Mouse (Mus musculus) c-Kit-negative CD71-positive TER-119-positive erythroid progenitor cells, embryonic 14.5 days (primary cell): ENCODE results near the gene Olfr1428.
"Not testable (repeated sequence)": the region's sequence is repeated elsewhere in the genome, so short reads cannot be mapped to it uniquely, and the experiment has no call there.

Source experiments
- DNase-seq: peaks from one replicate; pipeline ENCODE4 v3.0.0-alpha.2; 2013; ENCODE audit warnings: low read depth, low spot score

Gene Olfr1428

GRCm38 (mm10) chr19:12115797-12116196 is at the start of gene Olfr1428:
Gene Olfr1428 (minus strand): TSS chr19:12115897.
- no peak for DNase-seq

DNA sequence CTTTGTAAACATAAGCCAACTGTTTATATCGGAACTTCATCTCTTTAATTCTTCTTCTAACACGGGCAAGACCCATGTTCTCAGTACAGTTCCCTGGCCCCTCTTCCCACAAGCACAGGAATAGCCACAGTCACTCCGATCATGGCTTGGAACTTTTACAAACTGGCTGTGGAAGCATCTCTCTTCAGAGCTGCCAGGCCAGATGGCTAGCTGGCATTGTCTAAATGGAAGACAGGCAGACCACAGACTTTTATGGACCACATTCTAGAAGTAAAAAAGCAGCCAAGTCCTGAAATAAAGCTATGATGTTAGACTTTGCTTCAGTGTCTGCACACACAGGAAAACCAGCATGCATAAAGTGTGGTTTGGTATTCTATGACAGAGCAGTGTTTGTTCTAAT is 29.8 kb upstream of the Olfr1428 start:
- DNase-seq: no peak

GRCm38 (mm10) chr19:12143356-12143755 is 27.7 kb upstream of the Olfr1428 start:
- DNase-seq: no peak

- no peak for DNase-seq
Observed at GRCm38 (mm10) chr19:12134289-12134688, 18.6 kb upstream of the Olfr1428 start.

DNA sequence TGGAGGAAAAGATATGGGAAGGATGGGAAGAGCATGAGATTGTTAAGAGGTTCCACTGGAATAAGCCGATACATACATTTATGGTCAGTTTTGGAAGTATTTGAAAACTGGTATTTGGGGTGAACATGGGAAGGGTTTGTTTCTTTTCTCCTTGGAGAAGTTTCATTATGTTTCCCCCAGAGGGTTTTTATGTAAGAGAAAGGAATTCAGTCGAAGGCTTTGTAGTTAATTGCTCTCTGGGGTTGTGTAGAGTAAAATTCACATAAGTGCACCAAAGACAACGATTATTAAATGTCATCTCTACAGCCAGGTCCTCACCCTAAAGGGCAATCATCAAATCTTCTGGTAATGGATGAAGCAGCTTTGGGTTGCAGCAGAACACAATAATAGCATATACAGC is 7.4 kb upstream of the Olfr1428 start, which contains the start of gene Olfr76:
Gene Olfr76, minus strand, starts transcription at position 101 of the 400 bp plus-strand sequence.
- DNase-seq: no peak

DNA sequence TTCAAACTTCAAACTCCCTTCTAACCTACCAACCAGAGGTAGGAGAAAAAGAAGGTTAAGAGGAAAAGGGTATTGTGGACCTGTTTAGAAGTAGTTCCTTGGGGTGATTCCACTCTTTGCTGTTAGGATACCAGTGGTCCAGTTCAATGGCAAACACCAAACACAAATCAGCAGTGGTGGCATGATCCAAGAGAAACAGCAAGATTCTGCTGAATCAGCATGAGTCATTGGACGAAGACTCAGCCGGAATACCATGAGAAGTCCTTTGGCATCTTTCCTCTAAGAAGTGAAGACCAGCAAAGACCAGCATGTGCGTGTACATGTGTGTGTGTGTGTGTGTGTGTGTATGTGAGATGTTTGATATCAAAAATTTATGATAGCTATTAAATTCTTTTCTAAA is 767 bp upstream of the Olfr1428 start:
- DNase-seq: no peak

- no peak for DNase-seq
Observed at GRCm38 (mm10) chr19:12113807-12114206, 1.9 kb downstream of the Olfr1428 start.

DNA sequence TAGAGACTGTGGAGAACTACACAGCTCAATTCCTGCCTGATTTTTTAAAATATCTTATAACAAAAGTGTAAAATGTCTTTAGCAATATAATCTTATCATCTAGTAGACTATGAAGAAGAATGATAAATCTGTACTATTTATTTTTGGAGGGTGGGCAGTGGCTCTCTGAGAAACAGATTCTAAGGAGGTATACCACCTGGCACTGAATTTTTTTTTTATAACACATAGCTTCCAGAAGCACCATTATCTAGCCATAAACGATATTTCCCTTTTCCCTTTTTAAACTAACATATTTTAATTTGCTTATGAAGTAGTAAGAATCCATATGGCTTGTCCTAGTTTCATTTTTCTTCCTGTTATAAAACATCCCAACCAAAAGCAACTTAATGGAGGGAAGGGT is 11.2 kb downstream of the Olfr1428 start:
- DNase-seq: no peak

GRCm38 (mm10) chr19:12103234-12103633 is 12.5 kb downstream of the Olfr1428 start, which contains the start of gene Olfr1427:
Gene Olfr1427 (minus strand): TSS chr19:12103334.
- DNase-seq: no peak

DNA sequence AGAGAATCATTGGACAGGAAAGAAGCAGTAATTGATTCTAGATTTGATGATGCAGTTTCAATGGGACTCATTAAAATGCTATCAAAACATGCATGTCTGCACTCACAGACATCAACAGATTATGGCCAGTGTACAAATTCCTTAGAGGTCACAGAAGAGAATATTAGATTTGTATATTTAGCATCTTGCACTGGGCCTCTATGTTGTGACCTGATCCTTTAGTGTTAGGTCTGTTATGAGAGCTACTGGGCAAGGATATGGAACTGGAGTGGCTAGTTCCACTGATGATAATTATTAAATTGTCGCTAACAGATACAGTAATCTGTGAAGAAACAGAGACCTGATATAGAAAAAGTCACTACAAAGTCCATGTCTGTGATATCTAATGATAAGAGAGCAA is 23.8 kb downstream of the Olfr1428 start, which contains the start of gene Olfr1426:
Gene Olfr1426, minus strand, starts transcription at position 101 of the 400 bp plus-strand sequence.
- DNase-seq: no peak

GRCm38 (mm10) chr19:12077631-12078030 is 38.1 kb downstream of the Olfr1428 start, which contains the start of gene Olfr1425:
Gene Olfr1425 (minus strand): TSS chr19:12077731.
- not testable (repeated sequence) for DNase-seq

DNA sequence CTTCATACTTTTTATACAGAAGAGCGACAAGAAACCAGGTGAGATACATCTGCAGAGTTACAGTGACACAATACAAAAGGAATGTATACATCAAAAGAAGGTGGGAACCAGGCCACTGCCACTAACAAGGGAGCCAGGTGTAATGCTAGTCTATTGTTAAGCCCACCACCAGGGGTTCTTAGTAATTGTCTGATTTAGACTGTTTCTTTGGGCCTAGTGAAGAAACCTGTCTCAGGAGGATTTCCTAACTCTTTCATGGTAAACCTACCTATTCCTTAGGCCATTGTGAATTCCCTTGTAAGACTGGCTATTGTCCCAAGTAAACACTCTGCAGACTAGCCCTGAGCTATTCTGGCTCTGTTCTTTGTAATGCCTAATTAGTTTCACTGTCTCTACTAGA is 46.2 kb downstream of the Olfr1428 start:
- DNase-seq: not testable (repeated sequence)

- not testable (repeated sequence) for DNase-seq
Observed at GRCm38 (mm10) chr19:12067806-12068205, 47.9 kb downstream of the Olfr1428 start.

DNA sequence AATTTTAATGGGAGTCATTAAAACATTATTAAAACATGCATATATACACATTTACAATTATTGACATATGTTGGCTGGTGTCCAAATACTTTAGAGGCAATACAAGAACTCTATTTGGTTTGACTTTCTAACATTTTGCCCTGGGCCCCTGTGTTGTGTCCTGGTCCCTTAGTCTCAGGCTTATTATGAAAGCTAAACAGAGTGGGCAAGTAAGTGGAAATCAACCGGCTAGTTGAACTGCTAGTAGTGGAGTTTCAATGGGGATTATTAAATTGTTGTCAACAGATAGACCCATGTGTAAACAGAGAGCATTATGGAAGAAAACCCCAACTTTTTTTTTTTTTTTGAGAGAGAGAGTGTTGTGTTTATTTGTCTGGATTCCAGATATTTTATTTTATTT is 53.1 kb downstream of the Olfr1428 start, which contains the start of gene Olfr1424:
Gene Olfr1424, minus strand, starts transcription at position 101 of the 400 bp plus-strand sequence.
- DNase-seq: not testable (repeated sequence)
